Mouse (Mus musculus) neural tube, postnatal 0 days (tissue): ENCODE results near the gene Olfr975. TPM values are rescaled to one million over a fixed set of nuclear protein-coding genes. Genes with fewer than 3 reads are reported as not detected.

ENCODE experiments used
- polyA plus RNA-seq: library from polyadenylated mRNA; unstranded; fragments of >200 nt; fragmentation: Nextera tagmentation; extraction: Ambion mirVana; gene quantifications from 2 replicates; pipeline ENCODE4 v1.2.1, GENCODE M21; 2015

Olfr975 gene
- polyA plus RNA-seq, result not detected in 2 replicates

DNA sequence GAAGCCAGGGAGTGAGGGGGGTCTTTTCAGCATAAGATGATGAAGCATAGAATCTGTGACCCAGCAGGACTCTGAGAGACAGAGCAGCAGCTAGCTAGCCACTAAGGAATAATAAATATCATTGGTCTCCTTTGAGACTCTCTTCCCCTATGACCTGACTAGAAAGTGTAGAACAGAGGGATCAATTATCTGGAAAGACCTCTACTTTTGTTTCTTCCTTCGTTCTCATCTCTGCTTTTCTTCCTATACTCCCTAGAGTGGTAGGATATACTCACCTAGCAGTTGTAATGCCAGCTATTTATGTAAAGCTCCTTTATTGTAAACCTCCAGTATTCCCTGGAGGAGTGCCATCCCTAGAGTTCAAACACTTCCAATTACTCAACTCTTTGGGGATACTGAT lies at the start of gene Olfr975:
Olfr975 (minus strand) TSS at position 101 of the 400 bp plus-strand sequence.

DNA sequence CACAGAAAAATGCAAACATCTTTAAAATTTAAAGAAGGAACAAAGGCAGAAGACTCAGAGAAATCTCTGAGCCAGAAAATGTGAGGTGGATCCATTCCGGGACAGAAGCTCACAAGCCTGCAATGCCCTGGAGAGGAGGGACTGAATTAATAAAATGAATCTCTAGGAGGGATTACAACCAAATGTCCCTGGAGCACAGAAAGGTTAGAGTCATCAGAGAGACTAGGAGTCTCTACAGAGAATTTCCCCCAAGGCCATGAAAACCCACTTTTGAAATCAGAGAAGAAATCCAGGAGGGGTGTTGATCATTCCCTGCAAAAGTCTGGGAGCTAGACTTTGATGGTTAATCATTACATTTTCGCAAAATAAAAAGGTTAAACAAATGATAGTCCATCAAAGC lies 40.0 kb upstream of the Olfr975 start, which contains the start of gene Olfr978:
Olfr978 (plus strand) TSS at position 301 of the 400 bp plus-strand sequence.

DNA sequence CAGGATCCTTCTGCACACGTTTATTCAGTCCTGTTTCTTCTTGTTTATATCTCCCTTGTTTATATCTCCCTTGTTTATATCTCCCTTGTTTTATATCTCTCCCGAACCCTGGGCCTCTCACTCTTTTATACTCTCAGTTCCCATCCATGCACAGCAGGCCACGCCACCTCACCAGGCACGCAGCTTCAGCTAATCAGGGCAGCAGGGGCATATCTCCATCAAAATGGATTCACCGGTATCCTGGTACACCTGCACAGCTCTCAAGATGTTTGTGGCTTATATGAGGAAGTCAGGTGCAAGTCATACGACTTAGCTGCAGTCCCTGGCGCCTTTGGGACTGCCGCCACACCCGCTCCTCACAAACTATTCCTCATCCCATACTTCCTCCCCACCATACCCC lies 9.2 kb upstream of the Olfr975 start, which contains the start of gene Olfr976:
Olfr976 (minus strand) TSS at position 101 of the 400 bp plus-strand sequence.

DNA sequence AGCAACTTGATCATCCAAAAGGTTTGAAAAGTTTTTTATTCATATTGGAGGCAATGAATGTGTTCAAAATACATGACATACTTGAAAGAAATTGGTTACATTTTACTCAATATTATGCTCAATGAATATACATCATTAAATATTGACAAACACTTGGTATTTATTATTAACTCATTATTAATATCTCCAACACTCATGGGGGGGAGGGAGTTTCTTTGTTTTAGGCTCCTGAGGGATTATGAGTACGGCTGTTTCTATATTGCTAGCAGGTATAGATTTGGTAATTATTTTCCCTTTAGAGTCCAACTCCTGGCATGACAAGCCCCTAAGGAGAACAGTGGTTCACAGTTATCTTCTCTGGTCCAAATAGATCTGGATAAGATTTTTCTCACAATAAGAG lies 14.6 kb downstream of the Olfr975 start, which contains the start of gene Olfr974:
Olfr974 (plus strand) TSS at position 301 of the 400 bp plus-strand sequence.

DNA sequence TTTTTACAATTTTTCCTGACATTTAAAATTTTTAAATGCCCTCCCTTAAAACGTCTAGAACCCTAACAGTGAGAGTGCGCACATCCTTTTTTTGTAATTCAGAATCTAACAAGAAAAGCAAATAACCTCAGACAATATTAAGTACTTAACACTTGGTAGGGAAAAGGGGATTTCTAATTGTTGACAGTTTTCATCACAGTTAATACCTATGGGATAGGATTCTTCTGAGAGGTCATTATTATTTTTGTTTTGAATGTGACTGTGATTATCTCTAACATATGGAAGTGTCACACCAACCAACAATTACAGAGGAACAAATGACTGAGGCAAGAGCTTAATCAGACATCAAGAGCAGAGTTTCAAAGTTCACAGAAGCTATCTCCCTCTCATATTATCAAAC lies 44.8 kb downstream of the Olfr975 start, which contains the start of gene Olfr229:
Olfr229 (plus strand) TSS at position 301 of the 400 bp plus-strand sequence.

Other genes with a start within 250 kb of the Olfr975 start
- not detected in 2 replicates for gene Olfr149, start 244.9 kb downstream of the Olfr975 start, polyA plus RNA-seq
- not detected in 2 replicates for gene Olfr965, start 240.7 kb downstream of the Olfr975 start, polyA plus RNA-seq
- gene Olfr150, start 221.1 kb downstream of the Olfr975 start, polyA plus RNA-seq, result not detected in 2 replicates
- gene Olfr967, start 205.8 kb downstream of the Olfr975 start, polyA plus RNA-seq, result not detected in 2 replicates
- gene Olfr968, start 168.8 kb downstream of the Olfr975 start, polyA plus RNA-seq, result not detected in 2 replicates
- gene Olfr969, start 161.1 kb downstream of the Olfr975 start, polyA plus RNA-seq, result not detected in 2 replicates
- not detected in 2 replicates for gene Olfr970, start 143.2 kb downstream of the Olfr975 start, polyA plus RNA-seq
- gene Olfr971, start 115.2 kb downstream of the Olfr975 start, polyA plus RNA-seq, result not detected in 2 replicates
- not detected in 2 replicates for gene Olfr972, start 85.6 kb downstream of the Olfr975 start, polyA plus RNA-seq
- not detected in 2 replicates for gene Olfr229, start 44.7 kb downstream of the Olfr975 start, polyA plus RNA-seq
- gene Olfr974, start 14.5 kb downstream of the Olfr975 start, polyA plus RNA-seq, result not detected in 2 replicates
- not detected in 2 replicates for gene Olfr976, start 9.1 kb upstream of the Olfr975 start, polyA plus RNA-seq
- not detected in 2 replicates for gene Olfr978, start 40.1 kb upstream of the Olfr975 start, polyA plus RNA-seq
- not detected in 2 replicates for gene Olfr979, start 51.4 kb upstream of the Olfr975 start, polyA plus RNA-seq
- gene Olfr980, start 57.5 kb upstream of the Olfr975 start, polyA plus RNA-seq, result not detected in 2 replicates
- gene Olfr981, start 69.4 kb upstream of the Olfr975 start, polyA plus RNA-seq, result 0.05 TPM in 1 of 2 replicates, not detected in the other
- gene Olfr982, start 121.8 kb upstream of the Olfr975 start, polyA plus RNA-seq, result not detected in 2 replicates
- gene Olfr983, start 141.5 kb upstream of the Olfr975 start, polyA plus RNA-seq, result not detected in 2 replicates
- gene Olfr984, start 162.2 kb upstream of the Olfr975 start, polyA plus RNA-seq, result not detected in 2 replicates
- gene Olfr985, start 178.1 kb upstream of the Olfr975 start, polyA plus RNA-seq, result not detected in 2 replicates
- gene Tmem225, start 196.1 kb upstream of the Olfr975 start, polyA plus RNA-seq, result not detected in 2 replicates
- gene Olfr986, start 228.9 kb upstream of the Olfr975 start, polyA plus RNA-seq, result not detected in 2 replicates
- 6.6 and 7.0 TPM in 2 replicates for gene Zfp202, start 240.3 kb upstream of the Olfr975 start, polyA plus RNA-seq